Mouse (Mus musculus) hindbrain, embryonic 11.5 days (tissue): ENCODE data around the gene Izumo1. TPM values are rescaled to one million over a fixed set of nuclear protein-coding genes. Genes with fewer than 3 reads are reported as not detected.

Source experiments
- polyA plus RNA-seq: library from polyadenylated mRNA; unstranded; fragments of >200 nt; fragmentation: Nextera tagmentation; extraction: Ambion mirVana; gene quantifications from 2 replicates; pipeline ENCODE4 v1.2.1, GENCODE M21; 2014

The Izumo1 gene
- polyA plus RNA-seq, 1 experiment from 2014 or later: 0.12 TPM

Other genes starting within 250 kb of the Izumo1 start
- 76.5 and 114 TPM in 2 replicates for gene Snrnp70, start 226.1 kb upstream of the Izumo1 start, polyA plus RNA-seq
- 0.11 TPM in 1 of 2 replicates, not detected in the other for gene Kcna7, start 216.2 kb upstream of the Izumo1 start, polyA plus RNA-seq
- 0.99 and 1.2 TPM in 2 replicates for gene Ntf5, start 208.1 kb upstream of the Izumo1 start, polyA plus RNA-seq
- 0.47 TPM in 1 of 2 replicates, not detected in the other for gene Lhb, start 201.0 kb upstream of the Izumo1 start, polyA plus RNA-seq
- gene Gys1, start 187.0 kb upstream of the Izumo1 start, polyA plus RNA-seq: 29.2 and 30.6 TPM in 2 replicates
- gene Ruvbl2, start 183.7 kb upstream of the Izumo1 start, polyA plus RNA-seq: 168 and 178 TPM in 2 replicates
- gene Ftl1, start 161.9 kb upstream of the Izumo1 start, polyA plus RNA-seq: 5,748 and 5,943 TPM in 2 replicates
- gene Bax, start 154.9 kb upstream of the Izumo1 start, polyA plus RNA-seq: 128 and 196 TPM in 2 replicates
- gene Tulp2, start 139.9 kb upstream of the Izumo1 start, polyA plus RNA-seq: 0.40 and 0.54 TPM in 2 replicates
- not detected in 2 replicates for gene Gm45808, start 135.0 kb upstream of the Izumo1 start, polyA plus RNA-seq
- gene Dhdh, start 133.0 kb upstream of the Izumo1 start, polyA plus RNA-seq: 2.9 and 4.1 TPM in 2 replicates
- 88.6 and 92.7 TPM in 2 replicates for gene Nucb1, start 111.4 kb upstream of the Izumo1 start, polyA plus RNA-seq
- gene Ppp1r15a, start 95.5 kb upstream of the Izumo1 start, polyA plus RNA-seq: 15.1 and 15.7 TPM in 2 replicates
- gene Plekha4, start 95.5 kb upstream of the Izumo1 start, polyA plus RNA-seq: 2.1 and 2.3 TPM in 2 replicates
- gene Hsd17b14, start 66.9 kb upstream of the Izumo1 start, polyA plus RNA-seq: 0.45 and 0.46 TPM in 2 replicates
- 26.6 and 31.4 TPM in 2 replicates for gene Bcat2, start 51.7 kb upstream of the Izumo1 start, polyA plus RNA-seq
- not detected in 2 replicates for gene Fgf21, start 6.3 kb upstream of the Izumo1 start, polyA plus RNA-seq
- not detected in 2 replicates for gene Fut1, start 4.5 kb upstream of the Izumo1 start, polyA plus RNA-seq
- gene Rasip1, start 5.7 kb downstream of the Izumo1 start, polyA plus RNA-seq: 4.9 and 5.1 TPM in 2 replicates
- gene Mamstr, start 18.2 kb downstream of the Izumo1 start, polyA plus RNA-seq: 1.7 and 2.1 TPM in 2 replicates
- 0.06 and 0.27 TPM in 2 replicates for gene Fut2, start 44.6 kb downstream of the Izumo1 start, polyA plus RNA-seq
- gene Ntn5, start 62.2 kb downstream of the Izumo1 start, polyA plus RNA-seq: 0.21 and 0.22 TPM in 2 replicates
- gene Sec1, start 72.6 kb downstream of the Izumo1 start, polyA plus RNA-seq: 0.29 and 0.75 TPM in 2 replicates
- 8.8 and 9.9 TPM in 2 replicates for gene Car11, start 78.0 kb downstream of the Izumo1 start, polyA plus RNA-seq
- 2.2 and 2.8 TPM in 2 replicates for gene Dbp, start 83.3 kb downstream of the Izumo1 start, polyA plus RNA-seq
- gene Rpl18, start 93.6 kb downstream of the Izumo1 start, polyA plus RNA-seq: 904 and 927 TPM in 2 replicates
- 13.6 and 17.6 TPM in 2 replicates for gene Sphk2, start 96.2 kb downstream of the Izumo1 start, polyA plus RNA-seq
- 0.80 TPM in 2 replicates for gene Fam83e, start 99.4 kb downstream of the Izumo1 start, polyA plus RNA-seq
- gene Spaca4, start 104.0 kb downstream of the Izumo1 start, polyA plus RNA-seq: not detected in 2 replicates
- 6.3 and 9.1 TPM in 2 replicates for gene Lmtk3, start 161.9 kb downstream of the Izumo1 start, polyA plus RNA-seq
- gene Sult2b1, start 162.9 kb downstream of the Izumo1 start, polyA plus RNA-seq: 1.4 and 1.9 TPM in 2 replicates
- 211 and 248 TPM in 2 replicates for gene Cyth2, start 192.8 kb downstream of the Izumo1 start, polyA plus RNA-seq
- 0.48 and 0.57 TPM in 2 replicates for gene Kcnj14, start 203.0 kb downstream of the Izumo1 start, polyA plus RNA-seq
- 56.7 and 66.0 TPM in 2 replicates for gene Grwd1, start 209.1 kb downstream of the Izumo1 start, polyA plus RNA-seq